Mouse (Mus musculus) olfactory bulb, adult 2 months (tissue): Measurements from ENCODE around the gene Arl6ip5. TPM values are rescaled to one million over a fixed set of nuclear protein-coding genes. Genes with fewer than 3 reads are reported as not detected.
A peak's percentile ranks its signal among the peaks of the same experiment; 100 is the strongest.

ENCODE experiments used
- H3K27ac ChIP-seq: fragments of 200-500 bp; 2 replicates; pipeline ENCODE4 v1.5.1; 2012; ENCODE audit warnings: low read depth, low read length; ENCODE audit not compliant: insufficient read depth
- H3K4me1 ChIP-seq: fragments of 200-500 bp; 2 replicates; pipeline ENCODE4 v1.6.1; 2012; ENCODE audit warnings: low read length; ENCODE audit not compliant: control insufficient read depth, insufficient read depth
- H3K4me3 ChIP-seq: fragments of 200-500 bp; 2 replicates; pipeline ENCODE4 v1.5.1; 2012; ENCODE audit warnings: mild to moderate bottlenecking, low read depth, low read length, moderate library complexity; ENCODE audit not compliant: insufficient read depth
- CTCF ChIP-seq: fragments of 200-500 bp; IDR thresholded peaks from 2 replicates; pipeline ENCODE4 v1.5.1; 2012; ENCODE audit warnings: low read depth, mild to moderate bottlenecking, low read length, moderate library complexity; ENCODE audit not compliant: insufficient read depth
- POLR2A ChIP-seq: fragments of 200-500 bp; IDR thresholded peaks from 2 replicates; pipeline ENCODE4 v1.6.1; 2012; ENCODE audit warnings: mild to moderate bottlenecking, low read depth, low read length, moderate library complexity; ENCODE audit not compliant: insufficient read depth
- WGBS: fragments of 180-500 bp; shearing (Covaris S2); methylation state at CpG from one replicate; pipeline ENCODE4 v1.1.7; 2018; 5-methylcytosine and 5-hydroxymethylcytosine counted together
- polyA plus RNA-seq: library from polyadenylated mRNA; stranded (reverse); fragments of >200 nt; gene quantifications from 2 replicates; pipeline ENCODE4 v1.2.4, GENCODE M21; 2012; ENCODE audit warnings: low replicate concordance; ENCODE audit not compliant: missing spikeins, insufficient read depth, insufficient read length

The Arl6ip5 gene
- polyA plus RNA-seq, 1 experiment: not detected

GRCm38 (mm10) chr6:97207085-97207484 is 3.4 kb upstream of the Arl6ip5 start:
- WGBS: 85% methylated on average over 4 of the region's 4 CpGs
- H3K4me3 ChIP-seq: no peak overlapping the region
- H3K27ac ChIP-seq: no peak overlapping the region
- TF ChIP-seq CTCF: no peak
- peaks cover 2% of the 10 kb centered on the region for H3K4me1 ChIP-seq

DNA sequence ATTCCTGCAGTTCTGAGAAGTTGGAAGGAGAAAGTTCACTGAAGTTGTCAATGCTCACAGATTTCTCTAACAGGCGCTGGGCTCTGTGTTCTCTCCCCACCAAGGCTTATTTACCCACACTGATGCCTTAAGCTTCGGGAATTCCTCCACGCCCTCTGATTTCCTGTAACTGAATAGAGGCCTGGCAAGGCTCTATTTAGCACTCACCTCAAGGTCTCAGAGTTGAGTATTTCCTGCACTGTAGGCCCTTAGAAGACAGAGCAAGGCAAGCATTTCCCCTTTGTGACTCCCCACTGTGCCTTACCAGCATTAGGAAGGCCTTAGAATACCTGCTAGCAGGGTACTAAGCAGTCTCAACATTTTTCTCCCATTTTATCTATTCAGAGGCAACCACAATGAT is 2.1 kb upstream of the Arl6ip5 start:
- Histone ChIP-seq H3K27ac (no peak overlapping the region), H3K4me3 (no peak overlapping the region), H3K4me1 (peaks cover 6% of the 10 kb centered on the region)
- no peak for TF ChIP-seq POLR2A
- no peak for TF ChIP-seq CTCF
- WGBS: 52% methylated on average over 3 of the region's 3 CpGs

GRCm38 (mm10) chr6:97209201-97209600 is 1.3 kb upstream of the Arl6ip5 start:
- Histone ChIP-seq H3K4me1 (peaks cover 7% of the 10 kb centered on the region), H3K4me3 (no peak overlapping the region), H3K27ac (no peak overlapping the region)
- TF ChIP-seq CTCF (no peak), POLR2A (no peak)
- WGBS: 58% methylated on average over 3 of the region's 3 CpGs

GRCm38 (mm10) chr6:97209751-97210150 is 738 bp upstream of the Arl6ip5 start:
- peaks cover 7% of the 10 kb centered on the region for H3K4me1 ChIP-seq
- 90% methylated on average over 4 of the region's 4 CpGs for WGBS
- H3K27ac ChIP-seq: no peak overlapping the region
- H3K4me3 ChIP-seq: no peak overlapping the region
- TF ChIP-seq CTCF: no peak
- TF ChIP-seq POLR2A: no peak

DNA sequence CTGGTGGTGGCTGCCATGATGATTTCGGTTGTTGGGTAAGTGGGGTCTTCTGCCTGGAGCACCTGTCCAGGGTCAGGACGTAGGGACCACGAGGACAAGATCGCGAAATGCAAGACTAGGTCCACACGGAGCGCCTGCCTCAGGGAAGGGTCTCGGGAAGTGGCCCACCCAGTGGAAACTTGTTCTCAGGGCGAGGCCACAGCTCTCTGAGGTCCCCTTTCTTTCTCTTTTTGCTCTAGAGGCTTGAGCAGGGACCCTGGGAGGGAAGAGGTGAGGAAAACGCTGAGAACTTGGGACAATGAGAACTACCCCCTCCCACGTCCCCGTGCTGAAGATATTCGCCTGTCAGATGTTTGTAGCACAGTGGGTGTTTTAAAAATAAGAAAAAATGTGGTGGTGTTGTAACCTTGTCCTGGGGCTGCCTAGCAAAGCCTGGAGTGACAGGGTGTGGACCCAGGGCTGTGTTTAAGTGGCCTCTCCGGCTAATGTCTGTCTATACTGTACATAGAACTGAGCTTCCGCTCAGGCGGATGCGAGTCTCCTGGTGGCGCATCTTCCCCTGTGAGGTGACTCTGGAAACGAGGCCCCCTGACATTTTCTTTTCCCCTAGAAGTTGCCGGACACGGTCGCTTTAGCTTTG is 593 bp downstream of the Arl6ip5 start:
- WGBS: under 1% methylated on average over 22 of the region's 22 CpGs
- Histone ChIP-seq H3K27ac (peak overlapping the region; percentile 17; the same call in 1 of the 2 replicates), H3K4me1 (peaks cover 7% of the 10 kb centered on the region), H3K4me3 (peak overlapping the region; percentile 68)
- TF ChIP-seq POLR2A (0 out of 2 replicates have a peak, but pooled peaks have one; percentile 2), CTCF (no peak)

DNA sequence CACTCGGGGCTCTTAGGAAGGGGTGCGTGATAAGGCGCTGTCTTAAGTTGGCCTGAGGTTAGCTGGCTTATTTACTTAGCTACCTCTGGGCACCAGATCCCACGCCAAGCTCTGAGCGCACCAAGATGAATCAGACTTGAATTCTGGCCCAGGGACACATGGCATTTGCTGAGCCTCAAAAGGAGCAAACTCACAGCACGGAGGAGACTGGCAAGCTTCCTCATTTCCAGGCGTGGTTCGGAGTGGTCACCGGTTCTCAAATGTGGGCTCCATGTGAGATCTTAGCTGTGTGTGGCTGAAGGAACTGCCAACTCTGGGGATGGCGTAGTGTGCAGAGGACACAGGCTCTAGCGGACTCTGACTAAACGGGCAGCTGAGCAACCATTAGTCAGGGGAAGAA is 1.5 kb downstream of the Arl6ip5 start:
- Histone ChIP-seq H3K4me3 (peak overlapping the region; percentile 24), H3K27ac (no peak overlapping the region), H3K4me1 (peaks cover 7% of the 10 kb centered on the region)
- 21% methylated on average over 12 of the region's 12 CpGs for WGBS
- no peak for TF ChIP-seq POLR2A
- no peak for TF ChIP-seq CTCF

DNA sequence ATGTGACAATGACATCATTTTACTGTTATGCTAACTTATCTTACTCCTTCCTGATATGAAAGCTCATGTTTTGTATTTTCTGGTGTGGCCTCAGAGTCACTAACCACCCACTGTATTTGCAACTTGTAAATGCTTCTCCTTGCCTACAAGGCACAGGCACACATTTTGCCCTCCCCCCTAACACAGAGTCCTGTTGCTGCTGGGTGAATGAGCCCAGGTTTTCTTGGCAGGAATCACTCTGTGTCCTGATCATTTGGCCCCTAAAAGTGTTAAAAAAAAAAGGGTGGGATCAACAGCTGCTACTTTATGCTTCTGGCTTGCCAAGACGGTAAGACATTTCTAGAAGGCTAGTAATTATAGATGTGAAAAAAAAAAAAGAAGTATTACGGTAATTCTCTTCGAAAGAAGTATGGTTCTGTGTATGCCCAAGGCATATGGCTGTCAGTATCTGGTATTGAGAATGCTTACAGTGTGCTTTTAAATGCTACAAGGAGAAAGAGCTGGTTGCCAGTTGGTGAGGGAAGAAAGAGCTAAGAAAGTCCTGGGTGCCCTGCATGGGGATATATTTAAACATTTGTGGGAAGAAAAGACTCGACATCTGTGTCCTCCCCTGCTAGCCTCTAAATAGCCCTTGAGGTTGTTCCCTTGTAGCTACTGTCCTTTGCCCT is 5.8 kb downstream of the Arl6ip5 start:
- Histone ChIP-seq H3K27ac (no peak overlapping the region), H3K4me3 (no peak overlapping the region), H3K4me1 (peaks cover 11% of the 10 kb centered on the region)
- TF ChIP-seq POLR2A (no peak), CTCF (no peak)
- WGBS: 22% methylated on average over 4 of the region's 4 CpGs

GRCm38 (mm10) chr6:97220672-97221071 is 10.2 kb downstream of the Arl6ip5 start:
- Histone ChIP-seq H3K4me1 (peaks cover 19% of the 10 kb centered on the region), H3K4me3 (no peak overlapping the region), H3K27ac (no peak overlapping the region)
- no peak for TF ChIP-seq CTCF
- no peak for TF ChIP-seq POLR2A
- 60% methylated on average over 4 of the region's 5 CpGs for WGBS

DNA sequence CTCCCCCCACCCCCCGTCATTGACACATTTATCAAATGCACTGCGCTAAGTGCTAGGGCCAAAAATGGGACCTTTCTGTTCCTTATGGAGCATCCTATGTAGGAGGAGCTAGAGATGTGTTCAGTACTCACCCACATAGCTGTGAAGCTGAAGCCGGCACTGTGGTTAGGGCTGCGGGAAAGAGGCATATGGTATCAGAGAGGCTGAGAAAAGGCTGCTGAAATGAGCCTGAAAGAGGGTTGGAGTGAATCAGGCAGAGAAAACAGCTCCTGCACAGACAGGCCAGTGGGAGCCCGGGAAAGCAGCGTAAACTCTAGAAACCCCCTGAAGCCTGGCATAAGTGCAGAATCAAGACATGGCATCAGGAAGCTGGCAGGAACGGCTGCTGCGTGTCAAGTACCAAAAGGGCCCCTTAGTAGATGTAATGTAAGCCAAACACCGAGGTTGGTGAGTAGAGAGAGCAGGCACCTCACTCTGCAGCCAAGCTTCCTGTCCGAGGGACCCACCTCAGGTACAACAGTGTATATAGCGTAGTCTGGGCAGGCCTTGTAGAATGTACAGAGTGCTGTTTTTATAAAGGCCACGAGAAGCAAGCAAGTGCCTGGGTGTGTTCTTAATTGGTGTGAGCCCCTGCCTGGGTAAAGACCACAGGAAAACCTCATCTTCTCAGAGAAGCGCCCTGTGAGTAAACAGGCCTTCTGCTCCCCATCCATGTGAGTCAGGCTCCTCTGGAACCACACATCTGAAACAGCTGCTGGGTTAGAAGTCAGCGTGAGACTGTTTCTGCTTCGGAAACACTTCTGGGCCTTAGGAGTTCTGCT is 10.9 kb downstream of the Arl6ip5 start:
- no peak for TF ChIP-seq CTCF
- no peak for TF ChIP-seq POLR2A
- Histone ChIP-seq H3K27ac (no peak overlapping the region), H3K4me3 (no peak overlapping the region), H3K4me1 (peaks cover 22% of the 10 kb centered on the region)
- 46% methylated on average over 15 of the region's 15 CpGs for WGBS
